9 mouse cellular contexts compared by ENCODE assay signal in genomic region chr14:8003727-8004670, GRCm38 (mm10). TPM values are rescaled to one million over a fixed set of nuclear protein-coding genes. Genes with fewer than 3 reads are reported as not detected.
A peak's percentile ranks its signal among the peaks of the same experiment; 100 is the strongest.
DNase-seq lines count a peak whose midpoint lies in the region; ATAC-seq lines count a peak whose summit lies in the region.
"Had no signal": no experiment of that assay in that cellular context is flagged by ENCODE, and none has a peak within 500 bp of the region (broad histone marks: within the 10 kb centered on the region; RNA-seq: fewer than 3 reads in every experiment).

No protein-coding gene starts in this region.

- H3K9ac ChIP-seq in heart, embryonic 13.5 days = peak overlapping the region; percentile 83
- peak overlapping the region; percentile 51 for H3K9ac ChIP-seq in midbrain, embryonic 11.5 days (ENCODE audit: low read length)

- H3K4me3 ChIP-seq in heart, embryonic 13.5 days = peak overlapping the region; percentile 72
- H3K4me3 ChIP-seq in midbrain, embryonic 11.5 days (ENCODE audit: low read depth, low read length) = peak overlapping the region; percentile 54

- H3K27me3 ChIP-seq in heart, embryonic 13.5 days (replicated peaks) = peaks cover 38% of the 10 kb centered on the region
- peaks cover 20% of the 10 kb centered on the region for H3K27me3 ChIP-seq in midbrain, embryonic 11.5 days (ENCODE audit: control insufficient read depth, insufficient read depth, low read length)

- H3K9me3 ChIP-seq in heart, embryonic 13.5 days = no peaks in the 10 kb centered on the region
- H3K9me3 ChIP-seq in midbrain, embryonic 11.5 days (ENCODE audit: control insufficient read depth, low read length) = no peaks in the 10 kb centered on the region

- H3K36me3 ChIP-seq in heart, embryonic 13.5 days = no peaks in the 10 kb centered on the region
- H3K36me3 ChIP-seq in midbrain, embryonic 11.5 days (ENCODE audit: control insufficient read depth, insufficient read depth, low read length) = no peaks in the 10 kb centered on the region

- WGBS in heart, embryonic 13.5 days = 51% methylated on average over 18 of the region's 18 CpGs
- WGBS in midbrain, embryonic 11.5 days = 43% methylated on average over 18 of the region's 18 CpGs

- peak overlapping the region; percentile 91 for H3K4me2 ChIP-seq in heart, embryonic 13.5 days
- H3K4me2 ChIP-seq in midbrain, embryonic 11.5 days = peak overlapping the region; percentile 65

- no peak for DNase-seq in heart, postnatal 10 days
- DNase-seq in adrenal gland, postnatal 25 days = peak; percentile 13
- peak; percentile 85 for DNase-seq in midbrain, embryonic 11.5 days (ENCODE audit: low spot score, missing footprints)
- no peak for DNase-seq in spleen, postnatal 14 days (ENCODE audit: low spot score in 2 of 2)
- DNase-seq in ovary, postnatal 10 days (ENCODE audit: low spot score) = no peak
- no peak for DNase-seq in layer of hippocampus, adult 9-10 months (ENCODE audit: low spot score)

- no peak for ATAC-seq in heart, embryonic 13.5 days (ENCODE audit: extremely low read depth, insufficient number of reproducible peaks, low FRiP score, low TSS enrichment)
- ATAC-seq in hematopoietic stem cell, adult 5-6 weeks (replicated peaks in 1 of 2; ENCODE audit: insufficient read depth in 1 of 2, low FRiP score in 2 of 2, low TSS enrichment in 1 of 2, low read depth in 1 of 2, poor library complexity in 2 of 2, severe bottlenecking in 2 of 2) = peak; percentile 12; a peak in 1 of 4 replicates
- no peak for ATAC-seq in midbrain, embryonic 11.5 days (ENCODE audit: low FRiP score)

- peaks cover 8% of the 10 kb centered on the region for H3K4me1 ChIP-seq in heart, embryonic 13.5 days
- peaks cover 9% of the 10 kb centered on the region; the same call in 1 of the 2 replicates for H3K4me1 ChIP-seq in midbrain, embryonic 11.5 days (ENCODE audit: control insufficient read depth, insufficient read depth, low read length)

- H3K27ac ChIP-seq in heart, embryonic 13.5 days (replicated peaks) = no peak overlapping the region
- H3K27ac ChIP-seq in midbrain, embryonic 11.5 days (ENCODE audit: low read depth, low read length) = no peak overlapping the region
- H3K27ac ChIP-seq: macrophage had no signal

- intact Hi-C loops in heart, postnatal 10 days (cut with DNase I) = no loop called here

RNA-seq across cellular contexts. Expression of gene Abhd6, which starts 1.3 kb away (rescaled TPM):
- polyA plus RNA-seq in heart, embryonic 13.5 days (2015; fragmentation: Nextera tagmentation; extraction: Ambion mirVana) = 10.4 and 12.5 TPM in 2 replicates
- 1 to 10 TPM; 8.0 TPM for total RNA-seq in heart, postnatal 10 days (2021)
- total RNA-seq in adrenal gland, postnatal 25 days (2021) = 90.3 and 96.4 TPM in 2 replicates
- 5.1 and 6.6 TPM in 2 replicates for total RNA-seq in hematopoietic stem cell, adult 5-6 weeks (2017)
- polyA plus RNA-seq in midbrain, embryonic 11.5 days (2014; fragmentation: Nextera tagmentation; extraction: Ambion mirVana) = 15.6 and 16.5 TPM in 2 replicates

RNA-seq across cellular contexts. Expression of gene Dnase1l3, which starts 9.6 kb away (rescaled TPM):
- 0.05 and 0.13 TPM in 2 replicates for polyA plus RNA-seq in heart, embryonic 13.5 days (2015; fragmentation: Nextera tagmentation; extraction: Ambion mirVana)
- not detected for total RNA-seq in heart, postnatal 10 days (2021)
- total RNA-seq in adrenal gland, postnatal 25 days (2021) = 0.33 and 0.39 TPM in 2 replicates
- 0.13 TPM in 1 of 2 replicates, not detected in the other for total RNA-seq in hematopoietic stem cell, adult 5-6 weeks (2017)
- 0.07 and 0.23 TPM in 2 replicates for polyA plus RNA-seq in midbrain, embryonic 11.5 days (2014; fragmentation: Nextera tagmentation; extraction: Ambion mirVana)

RNA-seq across cellular contexts. Expression of gene Gm45521, which starts 46.9 kb away (rescaled TPM):
- not detected in 2 replicates for polyA plus RNA-seq in heart, embryonic 13.5 days (2015; fragmentation: Nextera tagmentation; extraction: Ambion mirVana)
- total RNA-seq in heart, postnatal 10 days (2021) = not detected
- total RNA-seq in adrenal gland, postnatal 25 days (2021) = not detected in 2 replicates
- not detected in 2 replicates for total RNA-seq in hematopoietic stem cell, adult 5-6 weeks (2017)
- polyA plus RNA-seq in midbrain, embryonic 11.5 days (2014; fragmentation: Nextera tagmentation; extraction: Ambion mirVana) = 0.36 TPM in 1 of 2 replicates, not detected in the other
- polyA plus RNA-seq: macrophage had no signal

Comparison
In these comparisons a context has a peak if more than half of its experiments do, and no peak if none do; other contexts are left out.
1. ATAC-seq: peak in hematopoietic stem cell, adult 5-6 weeks (2 of 2); none in heart, embryonic 13.5 days (single experiment) and midbrain, embryonic 11.5 days (single experiment).
2. DNase-seq: peak in adrenal gland, postnatal 25 days (single experiment) and midbrain, embryonic 11.5 days (single experiment); none in heart, postnatal 10 days (0 of 2), spleen, postnatal 14 days (0 of 2), ovary, postnatal 10 days (single experiment) and layer of hippocampus, adult 9-10 months (single experiment).
3. RNA of gene Abhd6, which starts 1.3 kb away (total RNA-seq): 90.3 to 96.4 TPM in adrenal gland, postnatal 25 days; 8.0 TPM in heart, postnatal 10 days and 5.1 to 6.6 TPM in hematopoietic stem cell, adult 5-6 weeks; every median in the first group is over 10 times any median in the second.